Comparison of ENCODE assay signal across 7 mouse cellular contexts in the genomic region with DNA sequence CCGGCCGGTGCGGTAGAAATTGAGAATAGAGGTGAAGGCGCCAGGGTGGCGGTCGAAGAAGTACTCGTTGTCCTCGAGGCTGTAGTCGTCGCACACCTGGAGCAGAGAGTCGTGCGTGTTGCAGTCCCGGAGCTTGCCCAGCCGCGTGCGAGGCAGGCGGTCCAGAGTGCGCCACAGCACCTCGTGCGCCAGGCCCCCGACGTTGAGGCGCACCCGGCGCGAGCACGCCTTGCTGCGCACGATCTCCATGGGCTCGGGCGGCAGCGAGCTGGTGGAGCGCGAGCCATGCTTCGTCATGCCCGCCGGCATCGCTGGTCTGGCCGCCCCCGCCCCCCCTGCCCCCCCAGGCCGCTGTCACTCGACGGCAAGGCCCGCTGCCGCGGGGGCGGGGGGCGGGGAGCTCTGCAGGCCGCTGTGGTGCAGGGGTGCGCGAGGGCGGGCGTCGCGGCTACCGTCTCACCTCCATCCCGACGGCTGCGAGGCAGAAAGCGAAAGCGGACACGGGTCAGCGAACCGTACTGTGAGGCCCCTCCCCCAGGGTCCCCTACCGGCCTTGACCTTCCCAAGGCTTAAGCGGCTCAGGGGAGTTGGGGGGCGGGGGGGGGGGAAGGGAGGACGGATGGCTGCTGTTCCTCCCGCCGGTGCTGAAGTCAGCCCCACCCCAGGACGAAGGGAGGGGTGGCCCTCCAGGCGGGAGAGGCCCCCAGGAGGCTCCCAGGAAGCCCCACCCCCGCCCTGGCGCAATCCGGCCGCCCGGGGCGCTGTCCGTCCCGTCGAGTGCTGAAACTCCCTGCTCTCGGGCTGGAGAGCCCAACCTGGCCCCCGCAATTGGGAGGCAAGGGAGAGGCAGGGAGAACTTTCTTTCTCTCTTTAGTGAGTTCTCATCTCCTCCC. TPM values are rescaled to one million over a fixed set of nuclear protein-coding genes. Genes with fewer than 3 reads are reported as not detected.
DNase-seq lines count a peak whose midpoint lies in the region; ATAC-seq and TF ChIP-seq lines count a peak whose summit lies in the region.

No protein-coding gene starts in this region.

- H3K9ac ChIP-seq in hindbrain, postnatal 0 days (replicated peaks; ENCODE audit: low read length) = no peak overlapping the region; the same call in 1 of the 2 replicates
- no peak overlapping the region for H3K9ac ChIP-seq in liver, embryonic 14.5 days (replicated peaks)
- H3K9ac ChIP-seq in neural tube, embryonic 11.5 days (ENCODE audit: low read length) = no peak overlapping the region

- H3K27me3 ChIP-seq in hindbrain, postnatal 0 days (ENCODE audit: insufficient read depth, low read length) = 0 out of 2 replicates have a peak, but pooled peaks cover 5% of the 10 kb centered on the region
- H3K27me3 ChIP-seq in liver, embryonic 14.5 days (ENCODE audit: control insufficient read depth, insufficient read depth, low read length) = peaks cover 45% of the 10 kb centered on the region
- H3K27me3 ChIP-seq in neural tube, embryonic 11.5 days (ENCODE audit: control insufficient read depth, insufficient read depth, low read length) = peaks cover 38% of the 10 kb centered on the region

- TF ChIP-seq EP300 in liver, embryonic 14.5 days (IDR thresholded peaks at IDR 0.05; ENCODE audit: low read depth) = no peak

- no peaks in the 10 kb centered on the region for H3K36me3 ChIP-seq in hindbrain, postnatal 0 days (ENCODE audit: insufficient read depth, low read length)
- H3K36me3 ChIP-seq in liver, embryonic 14.5 days (replicated peaks; ENCODE audit: control insufficient read depth, insufficient read depth, low read depth) = no peaks in the 10 kb centered on the region
- no peaks in the 10 kb centered on the region for H3K36me3 ChIP-seq in neural tube, embryonic 11.5 days (ENCODE audit: control insufficient read depth, insufficient read depth, low read length)

- peak; percentile 65 for DNase-seq in WW6 (ENCODE audit: low read depth, low spot score)
- peak; percentile 92 for DNase-seq in gastrocnemius, postnatal 10 days
- DNase-seq in hindbrain, postnatal 0 days (ENCODE audit: low spot score) = peak; percentile 65
- DNase-seq in liver, embryonic 14.5 days (ENCODE audit: low read depth in 3 of 3, low spot score in 3 of 3) = peak in 2 of 3 experiments; percentile 32 to 38
- peak; percentile 73 for DNase-seq in neural tube, embryonic 11.5 days (ENCODE audit: low spot score)
- DNase-seq in testis, postnatal 10 days (ENCODE audit: low spot score) = peak; percentile 97

- no peak overlapping the region for H3K27ac ChIP-seq in brown adipose tissue, adult 24 weeks (replicated peaks; ENCODE audit: low read depth, low read length)
- H3K27ac ChIP-seq in hindbrain, postnatal 0 days = no peak overlapping the region
- no peak overlapping the region for H3K27ac ChIP-seq in liver, embryonic 14.5 days
- no peak overlapping the region for H3K27ac ChIP-seq in neural tube, embryonic 11.5 days (ENCODE audit: low read depth, low read length)

- 16% methylated on average over 69 of the region's 83 CpGs for WGBS in hindbrain, postnatal 0 days
- 12% methylated on average over 78 of the region's 83 CpGs for WGBS in liver, embryonic 14.5 days (ENCODE audit: insufficient replicate concordance)
- WGBS in neural tube, embryonic 11.5 days = 19% methylated on average over 50 of the region's 83 CpGs

- H3K4me2 ChIP-seq in hindbrain, postnatal 0 days (ENCODE audit: low read depth, low read length) = peak overlapping the region; percentile 69
- peak overlapping the region; percentile 56 for H3K4me2 ChIP-seq in liver, embryonic 14.5 days (ENCODE audit: low read depth)
- peak overlapping the region; percentile 91 for H3K4me2 ChIP-seq in neural tube, embryonic 11.5 days (ENCODE audit: low read depth)

- peaks cover 16% of the 10 kb centered on the region for H3K4me1 ChIP-seq in brown adipose tissue, adult 24 weeks (ENCODE audit: control insufficient read depth, insufficient read depth, insufficient read length, low read length)
- peaks cover 7% of the 10 kb centered on the region; the same call in 1 of the 2 replicates for H3K4me1 ChIP-seq in hindbrain, postnatal 0 days (ENCODE audit: insufficient read depth, low read length)
- no peaks in the 10 kb centered on the region for H3K4me1 ChIP-seq in liver, embryonic 14.5 days (replicated peaks; ENCODE audit: control insufficient read depth in 2 of 2, insufficient read depth in 2 of 2, low read length in 1 of 2)
- H3K4me1 ChIP-seq in neural tube, embryonic 11.5 days (ENCODE audit: control insufficient read depth, insufficient read depth, low read length) = peaks cover 12% of the 10 kb centered on the region

- H3K9me3 ChIP-seq in hindbrain, postnatal 0 days (ENCODE audit: low read length) = no peaks in the 10 kb centered on the region
- H3K9me3 ChIP-seq in liver, embryonic 14.5 days (ENCODE audit: control insufficient read depth, low read length) = no peaks in the 10 kb centered on the region
- H3K9me3 ChIP-seq in neural tube, embryonic 11.5 days (ENCODE audit: control insufficient read depth, low read length) = no peaks in the 10 kb centered on the region

- H3K4me3 ChIP-seq in brown adipose tissue, adult 24 weeks (ENCODE audit: insufficient read depth, low read depth, low read length) = peak overlapping the region; percentile 63
- H3K4me3 ChIP-seq in hindbrain, postnatal 0 days (ENCODE audit: low read length) = peak overlapping the region; percentile 60
- H3K4me3 ChIP-seq in liver, embryonic 14.5 days (ENCODE audit: insufficient read depth in 1 of 2, low read depth in 2 of 2, low read length in 2 of 2) = peak overlapping the region; percentile 18 to 48; a peak in 3 of 4 replicates
- H3K4me3 ChIP-seq in neural tube, embryonic 11.5 days (ENCODE audit: low read depth, low read length) = peak overlapping the region; percentile 59

- peak; percentile 32; the same call in 1 of the 2 replicates for TF ChIP-seq CTCF in hindbrain, postnatal 0 days (IDR thresholded peaks at IDR 0.05; ENCODE audit: low read depth)
- TF ChIP-seq CTCF in liver, embryonic 14.5 days (IDR thresholded peaks at IDR 0.05; ENCODE audit: low read depth) = no peak

- ATAC-seq in hindbrain, postnatal 0 days = peak; percentile 50; the same call in 1 of the 2 replicates
- peak; percentile 53 for ATAC-seq in liver, embryonic 14.5 days (ENCODE audit: insufficient read depth)
- ATAC-seq in neural tube, embryonic 11.5 days (ENCODE audit: insufficient read depth, low FRiP score, low TSS enrichment) = peak; percentile 49

RNA-seq across cellular contexts. Expression of a gene that starts 1.4 kb away (rescaled TPM):
- polyA plus RNA-seq in brown adipose tissue, adult 24 weeks (2012; ENCODE audit: insufficient read depth, insufficient read length, missing spikeins) = 48.2 and 67.9 TPM in 2 replicates
- 10 to 100 TPM; 35.0 to 35.2 TPM for total RNA-seq in gastrocnemius, postnatal 10 days (2021)
- total RNA-seq in hindbrain, postnatal 0 days (2014; rRNA removed) = 21.5 and 33.6 TPM in 2 replicates
- polyA plus RNA-seq in hindbrain, postnatal 0 days (2015; fragmentation: Nextera tagmentation; extraction: Ambion mirVana) = 4.0 and 5.1 TPM in 2 replicates
- polyA plus RNA-seq in liver, embryonic 14.5 days (2012; rRNA removed) = 0.12 and 0.15 TPM in 2 replicates
- 0.03 and 0.08 TPM in 2 replicates for polyA plus RNA-seq in liver, embryonic 14.5 days (2014; fragmentation: Nextera tagmentation; extraction: Ambion mirVana)
- polyA plus RNA-seq in neural tube, embryonic 11.5 days (2014; fragmentation: Nextera tagmentation; extraction: Ambion mirVana) = 1.1 TPM in 2 replicates

RNA-seq across cellular contexts. Expression of a gene that starts 51.8 kb away (rescaled TPM):
- 2.0 and 4.3 TPM in 2 replicates for polyA plus RNA-seq in brown adipose tissue, adult 24 weeks (2012; ENCODE audit: insufficient read depth, insufficient read length, missing spikeins)
- total RNA-seq in gastrocnemius, postnatal 10 days (2021) = 10 to 100 TPM; 13.7 to 17.8 TPM
- 3.2 and 7.7 TPM in 2 replicates for total RNA-seq in hindbrain, postnatal 0 days (2014; rRNA removed)
- polyA plus RNA-seq in hindbrain, postnatal 0 days (2015; fragmentation: Nextera tagmentation; extraction: Ambion mirVana) = 4.1 and 4.4 TPM in 2 replicates
- 0.36 and 0.39 TPM in 2 replicates for polyA plus RNA-seq in liver, embryonic 14.5 days (2012; rRNA removed)
- polyA plus RNA-seq in liver, embryonic 14.5 days (2014; fragmentation: Nextera tagmentation; extraction: Ambion mirVana) = 0.33 and 0.46 TPM in 2 replicates
- polyA plus RNA-seq in neural tube, embryonic 11.5 days (2014; fragmentation: Nextera tagmentation; extraction: Ambion mirVana) = 10.6 and 10.7 TPM in 2 replicates

Comparison
In these comparisons a context has a peak if more than half of its experiments do, and no peak if none do; other contexts are left out.
1. DNase-seq: peak in every context shown above with its lines; median percentile 97 in testis, postnatal 10 days; 92 in gastrocnemius, postnatal 10 days; 73 in neural tube, embryonic 11.5 days; 65 in WW6; 65 in hindbrain, postnatal 0 days; 35 in liver, embryonic 14.5 days.